Mouse (Mus musculus): ENCODE measurements at regions not wholly inside any gene's neighbourhood (a gene's known extent, or its start where the extent isn't known, plus 50 kb on each side); places are given as distances from the start of the nearest gene placed in this dataset.

GRCm38 (mm10) chr4:81005507-81006328 lies 95.3 kb downstream of the Lurap1l start:
- DNase-seq = no peak

- DNase-seq = no peak
Observed at GRCm38 (mm10) chr4:81006546-81006945, 96.1 kb downstream of the Lurap1l start.

- no peak for DNase-seq
Observed at GRCm38 (mm10) chr4:81021850-81022249, 111.4 kb downstream of the Lurap1l start.

GRCm38 (mm10) chr4:81023436-81023983 lies 113.1 kb downstream of the Lurap1l start:
- no peak for DNase-seq

- DNase-seq = no peak
Observed at GRCm38 (mm10) chr4:81027558-81027957, 117.1 kb downstream of the Lurap1l start.

- DNase-seq = no peak
Observed at GRCm38 (mm10) chr4:81030671-81031070, 120.2 kb downstream of the Lurap1l start.

- DNase-seq = no peak
Observed at GRCm38 (mm10) chr4:81037336-81037902, 127.0 kb downstream of the Lurap1l start.

- DNase-seq = no peak
Observed at GRCm38 (mm10) chr4:81058227-81058626, 147.8 kb downstream of the Lurap1l start.

- no peak for DNase-seq
Observed at GRCm38 (mm10) chr4:81058809-81059208, 148.4 kb downstream of the Lurap1l start.

GRCm38 (mm10) chr4:81059356-81059755 lies 148.9 kb downstream of the Lurap1l start:
- no peak for DNase-seq

GRCm38 (mm10) chr4:81082290-81082947 lies 172.0 kb downstream of the Lurap1l start:
- no peak for DNase-seq

- DNase-seq = no peak
Observed at GRCm38 (mm10) chr4:81085188-81085587, 174.7 kb downstream of the Lurap1l start.

- no peak for DNase-seq
Observed at GRCm38 (mm10) chr4:81096581-81096980, 186.1 kb downstream of the Lurap1l start.

GRCm38 (mm10) chr4:81097597-81097996 lies 187.2 kb downstream of the Lurap1l start:
- DNase-seq = no peak

- DNase-seq = no peak
Observed at GRCm38 (mm10) chr4:81101049-81101448, 190.6 kb downstream of the Lurap1l start.

GRCm38 (mm10) chr4:81111307-81111706 lies 200.9 kb downstream of the Lurap1l start:
- no peak for DNase-seq

GRCm38 (mm10) chr4:81116411-81116810 lies 206.0 kb downstream of the Lurap1l start:
- DNase-seq = no peak

- no peak for DNase-seq
Observed at GRCm38 (mm10) chr4:81124155-81124554, 213.7 kb downstream of the Lurap1l start.

GRCm38 (mm10) chr4:81129874-81130273 lies 219.4 kb downstream of the Lurap1l start:
- peak; percentile 11 to 52 for DNase-seq

GRCm38 (mm10) chr4:81173111-81173510 lies 262.7 kb downstream of the Lurap1l start:
- DNase-seq = no peak

- peak; percentile 3 to 26 for DNase-seq
Observed at GRCm38 (mm10) chr4:81177443-81178041, 265.1 kb downstream of the Mpdz start.

GRCm38 (mm10) chr4:81178047-81178781 lies 264.4 kb downstream of the Mpdz start:
- peak; percentile 3 to 11 for DNase-seq

All from lung, adult 18-20 months (tissue).